Mouse (Mus musculus): Measurements from ENCODE around the gene Pgm5. TPM values are rescaled to one million over a fixed set of nuclear protein-coding genes. Genes with fewer than 3 reads are reported as not detected.

Pgm5 gene
- total RNA-seq, 2 experiments from 2014 or later, result 4.4 TPM

DNA sequence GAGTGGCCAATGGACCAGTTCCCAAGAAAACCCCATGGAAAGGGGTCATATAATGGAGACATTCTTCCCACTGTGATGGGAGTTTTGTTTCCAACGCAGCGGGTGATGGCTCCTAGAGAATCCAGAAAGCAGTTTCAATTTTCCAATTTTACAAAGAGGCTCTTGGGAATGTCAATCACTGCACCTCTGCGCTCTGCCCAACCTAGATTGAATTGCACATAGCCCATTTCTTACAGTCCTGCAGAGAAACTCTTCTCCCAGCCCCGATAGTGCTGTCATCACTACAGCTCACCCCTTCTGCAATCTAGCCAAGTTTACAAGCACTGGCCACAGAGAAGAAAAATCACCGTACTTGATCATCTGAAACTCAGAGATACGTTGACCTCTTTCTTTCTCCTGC is 119.0 kb downstream of the Pgm5 start:
- no peak for TF ChIP-seq CTCF (conservative IDR thresholded peaks at IDR 0.05)
- no peak overlapping the region for H3K4me3 ChIP-seq
- no peak overlapping the region for H3K27ac ChIP-seq
- no peak for DNase-seq (ENCODE audit: low spot score in 2 of 2)

DNA sequence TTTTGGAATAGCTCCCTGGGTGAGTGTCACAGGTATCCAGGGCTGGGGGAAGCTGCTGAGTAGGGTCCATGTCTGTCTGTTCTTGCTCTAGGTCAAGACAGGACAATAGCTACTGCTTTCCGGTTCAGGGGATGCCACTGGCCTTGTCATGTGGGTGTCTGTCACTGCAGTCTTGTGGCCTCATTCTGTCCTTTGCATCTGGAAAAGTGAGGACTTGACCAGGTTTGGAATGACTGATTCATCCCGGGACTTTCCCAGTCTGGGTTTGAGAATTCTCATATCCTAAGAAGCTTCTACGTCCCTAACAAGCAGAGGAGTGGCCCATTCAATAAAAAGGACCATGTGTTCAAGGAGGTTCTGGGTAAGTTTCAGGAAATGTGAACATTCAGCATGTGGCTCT is 122.9 kb downstream of the Pgm5 start:
- Histone ChIP-seq H3K27ac (no peak overlapping the region), H3K4me3 (no peak overlapping the region)
- TF ChIP-seq CTCF (conservative IDR thresholded peaks at IDR 0.05), result no peak
- no peak for DNase-seq (ENCODE audit: low spot score in 2 of 2)

DNA sequence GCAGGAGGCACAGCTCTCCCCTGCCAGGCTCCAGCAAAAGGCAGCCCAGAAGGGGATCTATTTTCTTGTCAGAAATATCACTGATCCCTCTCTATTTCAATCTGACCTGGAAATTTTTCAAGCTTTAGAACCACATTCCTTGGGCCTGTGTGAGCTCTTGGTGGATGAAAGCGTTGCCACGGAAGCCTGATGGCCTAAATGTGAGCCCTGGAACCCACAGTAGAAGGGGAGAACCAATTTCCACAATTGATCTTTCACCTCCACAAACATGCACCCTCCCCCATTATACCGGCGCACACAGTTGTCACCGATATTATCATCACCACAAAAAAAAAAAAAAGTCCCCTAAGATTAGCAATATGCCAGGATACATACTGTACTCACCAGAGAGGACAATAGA is 123.6 kb downstream of the Pgm5 start:
- H3K4me3 ChIP-seq, result no peak overlapping the region
- no peak for TF ChIP-seq CTCF (conservative IDR thresholded peaks at IDR 0.05)
- DNase-seq (ENCODE audit: low spot score in 2 of 2), result no peak

DNA sequence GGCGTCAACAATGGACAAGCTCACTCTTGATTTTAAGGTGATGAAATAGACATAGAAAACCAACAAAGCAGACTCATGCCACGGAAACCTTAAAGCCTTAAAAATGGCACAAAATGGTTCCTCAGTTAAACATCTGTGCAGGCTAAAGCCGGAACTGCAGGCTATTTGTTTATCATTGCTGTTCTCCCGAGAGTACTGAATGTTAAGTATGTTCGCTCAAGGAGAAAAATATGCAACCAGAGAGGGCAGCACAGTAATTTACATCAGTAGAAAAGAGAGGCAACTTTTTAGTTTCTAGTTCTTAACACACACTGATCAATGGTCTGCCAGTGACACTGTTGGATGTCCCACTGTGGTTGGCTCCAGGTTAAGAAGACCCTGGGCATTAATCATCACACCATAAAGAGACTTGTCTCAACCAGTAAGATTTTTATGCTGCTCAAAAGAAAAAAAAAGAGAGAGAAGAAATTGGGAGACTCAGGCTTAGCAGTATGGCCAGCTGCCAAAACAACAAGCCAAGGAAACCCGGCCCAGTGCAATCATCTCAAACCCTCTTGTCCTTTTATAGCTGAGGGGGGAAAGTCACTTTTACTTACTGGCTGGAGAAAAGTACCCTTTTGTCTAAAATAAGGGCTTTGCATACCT is 126.0 kb downstream of the Pgm5 start:
- Histone ChIP-seq H3K27ac (no peak overlapping the region), H3K4me3 (no peak overlapping the region)
- peak; percentile 28 for TF ChIP-seq CTCF (conservative IDR thresholded peaks at IDR 0.05)
- no peak for DNase-seq (ENCODE audit: low spot score in 2 of 2)

More for the DNA sequence above, 123.6 kb downstream of the Pgm5 start:
- no peak overlapping the region for H3K27ac ChIP-seq

DNA sequence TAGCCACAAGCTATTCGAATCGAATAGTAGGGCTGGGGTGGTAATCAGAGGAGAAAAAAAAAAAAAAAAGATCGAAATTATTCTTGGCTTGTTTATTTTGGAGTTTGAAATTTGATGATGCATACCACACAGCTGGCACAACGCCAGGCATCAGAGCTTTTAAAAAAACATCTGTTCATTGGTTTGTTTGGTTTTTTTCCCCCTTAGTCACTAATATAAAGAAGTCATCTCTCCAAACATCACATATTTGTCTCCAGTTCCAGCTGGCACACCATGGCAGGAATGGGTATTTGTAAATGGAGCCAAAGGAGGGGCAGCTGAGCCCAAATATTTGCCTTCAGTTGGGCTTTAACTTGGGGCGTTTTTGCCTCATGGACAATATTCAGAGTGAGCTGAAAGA is 131.0 kb downstream of the Pgm5 start:
- Histone ChIP-seq H3K4me3 (no peak overlapping the region), H3K27ac (no peak overlapping the region)
- no peak for DNase-seq (ENCODE audit: low spot score in 2 of 2)
- no peak for TF ChIP-seq CTCF (conservative IDR thresholded peaks at IDR 0.05)

DNA sequence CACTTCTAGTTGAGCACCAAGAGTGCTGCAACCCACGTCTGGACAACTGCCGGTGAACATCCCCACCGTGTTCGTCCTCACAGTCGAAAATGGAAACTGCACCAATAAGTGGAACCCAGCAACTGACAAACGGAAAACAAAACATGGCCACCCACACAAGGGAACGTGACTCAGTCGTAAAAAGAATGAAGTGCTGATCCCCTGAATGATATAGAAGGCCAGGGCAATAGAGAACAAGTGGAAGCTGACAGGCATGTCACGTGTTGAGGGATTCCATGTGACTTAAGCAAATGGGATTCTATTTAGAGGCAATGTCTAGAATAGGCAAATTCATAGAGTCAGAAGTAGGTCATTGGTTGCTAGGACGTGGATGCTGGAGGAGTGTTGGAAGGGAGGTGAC is 137.3 kb downstream of the Pgm5 start:
- TF ChIP-seq CTCF (conservative IDR thresholded peaks at IDR 0.05), result no peak
- Histone ChIP-seq H3K4me3 (no peak overlapping the region), H3K27ac (no peak overlapping the region)
- DNase-seq (ENCODE audit: low spot score in 2 of 2), result no peak

DNA sequence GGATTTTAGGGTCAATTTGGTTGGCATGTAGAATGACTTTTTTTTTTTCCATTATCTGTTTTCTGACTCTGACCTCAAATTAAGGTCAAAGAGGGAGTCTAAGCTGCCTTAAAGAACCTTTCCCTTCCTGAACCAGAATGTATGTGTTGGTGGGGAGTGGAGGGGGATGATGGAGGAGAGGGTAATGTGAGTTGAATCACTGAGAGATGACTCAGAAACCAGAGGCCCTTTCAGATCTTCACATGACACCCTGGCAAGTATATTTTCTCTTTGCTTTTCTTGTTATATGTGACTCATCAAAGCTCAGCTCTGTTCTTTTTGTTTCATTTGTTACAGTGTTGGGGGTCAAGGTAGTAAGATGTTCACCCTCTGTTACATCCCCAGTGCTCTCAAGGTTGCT is 141.2 kb downstream of the Pgm5 start:
- DNase-seq (ENCODE audit: low spot score in 2 of 2), result no peak
- H3K27ac ChIP-seq, result no peak overlapping the region
- H3K4me3 ChIP-seq, result no peak overlapping the region
- TF ChIP-seq CTCF (conservative IDR thresholded peaks at IDR 0.05), result no peak

DNA sequence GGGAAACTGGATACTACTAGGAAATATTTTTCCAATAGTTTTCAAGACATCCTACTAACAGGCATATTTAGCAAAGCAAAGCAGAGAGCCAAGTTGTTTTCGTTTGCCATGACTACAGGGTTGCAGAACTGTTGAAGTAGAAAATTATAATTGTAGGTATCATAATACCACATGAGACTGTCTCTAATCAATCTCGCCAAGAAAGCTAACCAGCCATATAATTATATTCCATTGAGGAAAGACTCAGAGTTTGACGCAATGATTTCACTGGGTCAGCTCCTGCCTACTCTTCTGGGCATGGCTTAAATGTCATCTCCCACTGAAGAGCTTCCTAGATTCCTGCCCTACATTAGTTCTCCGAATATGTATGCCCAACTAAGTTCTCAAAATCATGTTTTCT is 142.2 kb downstream of the Pgm5 start:
- no peak overlapping the region for H3K27ac ChIP-seq
- no peak overlapping the region for H3K4me3 ChIP-seq
- TF ChIP-seq CTCF (conservative IDR thresholded peaks at IDR 0.05), result no peak
- no peak for DNase-seq (ENCODE audit: low spot score in 2 of 2)

DNA sequence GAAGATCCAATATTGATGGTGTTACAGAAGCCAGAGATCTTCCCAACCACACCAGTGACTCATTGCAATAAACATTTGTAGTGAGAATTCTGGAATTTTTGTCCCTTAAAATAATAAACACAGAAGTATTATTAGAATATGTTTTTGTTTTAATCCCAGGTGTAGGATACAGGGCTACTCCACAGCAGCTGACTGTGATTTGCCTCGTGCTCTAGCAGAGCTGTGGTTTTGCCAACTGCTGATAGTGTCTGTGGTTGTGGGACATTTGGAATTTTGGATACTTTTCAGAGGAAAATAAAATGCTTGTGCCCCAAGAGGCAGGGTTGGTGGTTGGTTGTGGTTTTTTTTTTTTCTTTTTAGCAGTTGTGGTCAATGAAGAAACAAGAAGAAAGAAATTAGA is 143.6 kb downstream of the Pgm5 start:
- H3K27ac ChIP-seq, result no peak overlapping the region
- no peak for DNase-seq (ENCODE audit: low spot score in 2 of 2)
- TF ChIP-seq CTCF (conservative IDR thresholded peaks at IDR 0.05), result no peak
- H3K4me3 ChIP-seq, result no peak overlapping the region

DNA sequence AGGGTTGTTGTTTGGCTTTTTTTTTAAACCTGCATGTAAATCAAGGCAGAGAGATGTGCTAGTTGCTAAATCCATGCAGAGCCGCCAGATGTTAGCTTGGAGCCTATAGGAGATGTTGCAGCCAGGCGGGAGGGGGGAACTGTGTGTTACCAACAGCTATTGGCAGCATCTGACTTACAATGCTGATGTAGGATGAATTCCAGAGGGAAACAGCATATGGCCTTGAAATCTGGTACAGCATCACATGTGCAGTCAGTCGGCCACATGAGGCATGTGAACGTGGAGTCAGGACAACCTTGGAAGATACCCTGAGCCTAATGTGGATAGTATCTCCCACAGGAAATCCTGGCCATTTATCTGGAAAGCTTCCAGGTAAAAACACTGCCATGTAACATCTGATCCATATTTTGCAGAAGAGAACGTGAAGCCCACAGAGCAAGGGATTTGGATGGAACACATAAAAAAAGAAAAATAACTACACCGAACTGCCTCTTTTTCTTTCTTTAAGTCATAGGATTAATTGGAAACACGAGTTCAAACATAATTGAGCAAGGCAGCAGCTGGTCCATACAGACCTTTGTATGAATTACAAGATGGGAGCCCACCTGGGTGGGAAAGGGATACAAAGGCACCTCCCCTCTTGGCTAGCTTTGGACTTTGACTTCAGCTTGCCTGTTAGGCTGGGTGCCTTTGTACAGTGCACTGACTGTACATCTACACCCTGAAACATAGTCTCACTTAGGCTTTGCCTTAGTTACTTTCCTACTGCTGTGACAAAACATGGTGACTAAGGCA is 145.2 kb downstream of the Pgm5 start:
- peak overlapping the region; percentile 61; the same call in 1 of the 2 replicates for H3K27ac ChIP-seq
- TF ChIP-seq CTCF (conservative IDR thresholded peaks at IDR 0.05), result no peak
- peak; percentile 35 to 67 for DNase-seq (ENCODE audit: low spot score in 2 of 2)
- no peak overlapping the region for H3K4me3 ChIP-seq

DNA sequence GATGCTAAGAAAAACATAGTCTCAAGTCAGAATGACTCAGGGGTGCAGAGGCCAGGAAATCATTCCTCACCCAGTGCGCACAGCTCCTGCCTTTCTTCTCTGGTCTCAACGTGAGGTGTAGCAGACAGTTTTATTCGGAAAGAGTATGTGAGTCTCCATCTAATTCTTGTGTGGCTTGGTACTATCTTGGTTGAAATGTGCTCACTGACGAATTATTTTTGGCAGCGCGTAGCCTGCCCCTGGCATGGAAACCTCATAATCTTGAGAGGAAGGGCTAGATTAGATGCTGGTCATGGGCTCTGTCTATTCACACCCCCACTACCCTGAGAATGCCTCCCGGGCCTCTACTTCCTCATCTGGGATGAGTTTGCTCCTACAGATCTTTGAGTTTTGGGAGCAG is 153.6 kb downstream of the Pgm5 start:
- no peak for TF ChIP-seq CTCF (conservative IDR thresholded peaks at IDR 0.05)
- H3K4me3 ChIP-seq, result no peak overlapping the region
- DNase-seq (ENCODE audit: low spot score in 2 of 2), result no peak
- H3K27ac ChIP-seq, result 0 out of 2 replicates have a peak overlapping the region, but pooled peaks have one; percentile 59

DNA sequence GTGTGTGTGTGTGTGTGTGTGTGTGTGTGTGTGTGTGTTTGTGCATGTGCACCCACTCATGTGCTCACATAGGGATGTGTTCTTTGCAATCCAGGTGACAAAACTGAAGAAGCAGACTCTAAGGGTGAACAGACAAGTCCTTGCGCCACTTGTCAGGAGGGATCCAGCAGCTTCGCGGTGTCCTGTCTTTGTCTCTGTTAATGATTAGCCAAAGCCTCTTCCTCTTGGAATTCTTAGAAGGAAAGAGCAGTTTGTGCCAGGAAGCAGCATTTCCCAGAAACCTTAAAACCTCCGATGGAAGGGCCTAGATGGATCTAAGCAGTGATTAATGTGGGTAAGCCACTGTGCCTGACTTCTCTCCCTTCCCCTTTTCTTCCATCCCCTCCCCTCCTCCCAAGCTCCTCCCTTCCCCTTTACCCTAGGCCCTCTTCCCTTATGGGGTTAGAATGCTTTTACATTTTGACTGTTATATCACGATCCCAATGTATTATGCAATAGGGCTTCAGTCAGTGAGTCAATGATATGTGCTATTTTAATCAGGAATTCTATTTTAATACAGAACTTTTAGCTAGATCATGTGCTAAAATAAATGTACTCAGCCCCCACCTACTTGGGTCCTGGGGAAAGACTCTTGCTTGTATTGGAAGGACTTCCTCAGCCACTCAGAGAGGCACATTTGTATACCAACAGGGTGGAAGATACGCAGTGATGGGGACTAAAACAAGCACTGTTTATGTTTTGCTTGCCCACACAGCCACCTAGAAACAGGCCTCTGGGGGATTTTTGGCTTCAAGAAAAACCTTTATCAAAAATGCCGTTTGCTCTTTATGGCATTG is 154.4 kb downstream of the Pgm5 start:
- TF ChIP-seq CTCF (conservative IDR thresholded peaks at IDR 0.05), result no peak
- no peak for DNase-seq (ENCODE audit: low spot score in 2 of 2)
- no peak overlapping the region for H3K4me3 ChIP-seq
- H3K27ac ChIP-seq, result peak overlapping the region; percentile 59; the same call in 1 of the 2 replicates

DNA sequence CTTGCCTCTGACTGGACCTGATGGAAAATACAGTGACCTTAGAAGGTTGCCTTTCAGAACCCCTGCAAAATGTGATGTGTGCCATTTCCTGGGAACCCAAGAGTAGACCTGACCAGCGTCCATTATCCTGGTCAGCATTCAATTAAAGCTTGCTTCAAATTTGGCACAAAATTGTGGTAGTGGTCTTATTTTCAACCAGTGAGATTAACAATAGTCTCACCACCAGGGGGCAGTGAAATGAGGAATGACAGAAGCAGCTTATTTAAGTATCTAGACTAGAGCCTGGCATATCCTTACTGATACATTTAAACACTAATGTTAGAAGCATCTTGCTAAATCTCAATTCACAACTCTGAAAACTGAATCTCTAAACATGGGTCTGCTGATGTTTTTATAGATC is 156.3 kb downstream of the Pgm5 start:
- no peak overlapping the region for H3K4me3 ChIP-seq
- peak; percentile 82 for TF ChIP-seq CTCF (conservative IDR thresholded peaks at IDR 0.05)
- DNase-seq (ENCODE audit: low spot score in 2 of 2), result peak in 1 of 2 experiments; percentile 27
- no peak overlapping the region for H3K27ac ChIP-seq

Data from layer of hippocampus, adult 2 months (tissue).